Mouse (Mus musculus) embryonic fibroblast, embryonic 13.5 days (primary cell): ENCODE measurements around the gene Dntt.

Source experiments
- CTCF ChIP-seq: IDR thresholded peaks from 2 replicates; pipeline ENCODE4 v1.5.1; 2011; ENCODE audit warnings: mild to moderate bottlenecking, control low read depth, low read length, moderate library complexity, borderline replicate concordance; ENCODE audit not compliant: insufficient read depth
- POLR2A ChIP-seq: IDR thresholded peaks from 2 replicates; pipeline ENCODE4 v1.6.1; 2011; ENCODE audit warnings: low read depth, mild to moderate bottlenecking, control low read depth, low read length, moderate library complexity

GRCm38 (mm10) chr19:41071500-41071899, 42.4 kb downstream of the Dntt start:
- TF ChIP-seq CTCF (peak; percentile 100), POLR2A (no peak)
